Mouse (Mus musculus): ENCODE results near the gene Olfr509. TPM values are rescaled to one million over a fixed set of nuclear protein-coding genes. Genes with fewer than 3 reads are reported as not detected.

Gene Olfr509
- polyA plus RNA-seq, 1 experiment from 2014 or later = 0.09 TPM

Other genes starting within 250 kb of the Olfr509 start
- gene Olfr497, start 231.5 kb downstream of the Olfr509 start, polyA plus RNA-seq (2015; fragmentation: Nextera tagmentation; extraction: Ambion mirVana) = not detected in 2 replicates
- not detected in 2 replicates for gene Olfr498, start 186.6 kb downstream of the Olfr509 start, polyA plus RNA-seq (2015; fragmentation: Nextera tagmentation; extraction: Ambion mirVana)
- not detected in 2 replicates for gene Olfr502, start 126.8 kb downstream of the Olfr509 start, polyA plus RNA-seq (2015; fragmentation: Nextera tagmentation; extraction: Ambion mirVana)
- gene Olfr503, start 107.4 kb downstream of the Olfr509 start, polyA plus RNA-seq (2015; fragmentation: Nextera tagmentation; extraction: Ambion mirVana) = not detected in 2 replicates
- not detected in 2 replicates for gene Olfr504, start 86.1 kb downstream of the Olfr509 start, polyA plus RNA-seq (2015; fragmentation: Nextera tagmentation; extraction: Ambion mirVana)
- not detected in 2 replicates for gene Olfr506, start 41.1 kb downstream of the Olfr509 start, polyA plus RNA-seq (2015; fragmentation: Nextera tagmentation; extraction: Ambion mirVana)
- not detected in 2 replicates for gene Olfr507, start 30.1 kb downstream of the Olfr509 start, polyA plus RNA-seq (2015; fragmentation: Nextera tagmentation; extraction: Ambion mirVana)
- not detected in 2 replicates for gene Olfr508, start 21.9 kb downstream of the Olfr509 start, polyA plus RNA-seq (2015; fragmentation: Nextera tagmentation; extraction: Ambion mirVana)
- gene Olfr510, start 14.5 kb upstream of the Olfr509 start, polyA plus RNA-seq (2015; fragmentation: Nextera tagmentation; extraction: Ambion mirVana) = not detected in 2 replicates
- not detected in 2 replicates for gene Olfr512, start 61.4 kb upstream of the Olfr509 start, polyA plus RNA-seq (2015; fragmentation: Nextera tagmentation; extraction: Ambion mirVana)
- gene Olfr513, start 99.1 kb upstream of the Olfr509 start, polyA plus RNA-seq (2015; fragmentation: Nextera tagmentation; extraction: Ambion mirVana) = not detected in 2 replicates
- gene Olfr514, start 174.1 kb upstream of the Olfr509 start, polyA plus RNA-seq (2015; fragmentation: Nextera tagmentation; extraction: Ambion mirVana) = not detected in 2 replicates
- not detected in 2 replicates for gene Olfr516, start 198.6 kb upstream of the Olfr509 start, polyA plus RNA-seq (2015; fragmentation: Nextera tagmentation; extraction: Ambion mirVana)
- not detected in 2 replicates for gene Olfr517, start 220.5 kb upstream of the Olfr509 start, polyA plus RNA-seq (2015; fragmentation: Nextera tagmentation; extraction: Ambion mirVana)
- gene Olfr518, start 233.1 kb upstream of the Olfr509 start, polyA plus RNA-seq (2015; fragmentation: Nextera tagmentation; extraction: Ambion mirVana) = not detected in 2 replicates
- not detected in 2 replicates for gene Olfr519, start 242.5 kb upstream of the Olfr509 start, polyA plus RNA-seq (2015; fragmentation: Nextera tagmentation; extraction: Ambion mirVana)